Mouse (Mus musculus): ENCODE results near the gene Clgn.
"Not testable (repeated sequence)": the region's sequence is repeated elsewhere in the genome, so short reads cannot be mapped to it uniquely, and the experiment has no call there.

Clgn gene

DNA sequence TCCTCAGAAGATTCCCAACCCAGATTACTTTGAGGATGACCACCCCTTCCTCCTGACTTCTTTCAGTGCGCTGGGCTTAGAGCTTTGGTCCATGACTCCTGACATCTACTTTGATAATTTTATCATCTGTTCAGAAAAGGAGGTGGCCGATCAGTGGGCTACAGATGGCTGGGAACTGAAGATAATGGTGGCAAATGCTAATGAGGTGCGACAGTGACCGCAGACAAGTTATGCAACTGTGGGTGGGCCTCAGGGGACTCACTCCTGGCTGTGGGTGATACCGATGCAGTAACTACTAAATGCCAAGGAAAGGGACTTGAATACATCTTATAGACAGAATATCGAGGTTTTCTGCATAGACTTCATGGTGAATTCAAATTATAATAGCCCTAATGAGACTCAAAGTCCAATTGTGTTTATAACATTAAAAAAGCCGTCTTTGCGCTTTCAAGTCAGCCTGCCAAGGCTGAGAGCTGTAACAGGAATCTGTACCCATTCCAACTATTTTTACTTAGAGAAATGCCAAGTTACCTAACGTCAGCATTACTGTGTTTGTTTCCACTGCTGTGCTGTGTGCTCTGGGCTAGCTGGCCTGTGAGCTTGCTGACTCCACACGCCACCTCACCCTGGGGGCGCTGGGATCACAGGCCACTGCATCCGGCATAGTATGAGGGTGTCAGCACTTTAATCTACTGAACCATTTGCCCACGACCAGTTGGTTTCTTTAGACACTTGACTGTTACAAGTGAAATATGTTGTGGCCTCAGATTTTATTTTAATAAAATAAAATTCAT, 33.6 kb downstream of the Clgn start:
- in situ Hi-C loops (cut with MboI, MseI): no loop called here

- in situ Hi-C loops (cut with MboI, MseI): no loop called here
Observed at GRCm38 (mm10) chr8:83425202-83425601, 35.5 kb downstream of the Clgn start.

DNA sequence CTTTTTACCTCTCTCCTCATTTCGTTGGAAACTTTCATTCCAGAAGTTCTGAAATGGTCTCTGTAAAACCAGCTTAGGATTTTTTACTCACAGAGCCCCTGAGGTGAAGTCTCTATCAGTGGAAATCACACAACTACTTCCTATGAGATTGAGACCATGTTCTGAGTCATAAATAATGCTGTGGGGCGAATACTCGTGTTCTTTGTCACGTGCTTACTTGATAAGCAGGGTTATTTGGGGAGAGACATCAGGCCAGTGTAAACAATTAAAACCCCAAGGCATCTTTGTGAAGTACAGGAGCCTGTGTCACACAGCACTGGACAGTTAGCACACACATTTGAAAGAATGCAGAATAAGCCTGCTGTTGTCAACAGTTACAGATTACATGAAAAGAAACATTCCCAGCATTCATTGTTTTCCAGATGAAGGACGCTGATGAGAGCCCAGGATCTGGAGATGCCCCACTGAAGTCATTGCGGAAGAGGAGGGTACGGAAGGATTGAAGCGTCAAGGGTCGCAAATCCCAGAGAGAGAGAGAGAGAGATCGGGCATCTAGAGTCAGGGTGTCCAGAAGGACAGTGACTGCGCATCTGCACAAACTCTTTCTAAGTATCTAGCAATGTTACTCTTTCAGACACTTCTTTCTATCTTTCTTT, 36.6 kb downstream of the Clgn start:
- in situ Hi-C loops (cut with MboI, MseI): no loop called here

GRCm38 (mm10) chr8:83426949-83427348, 37.3 kb downstream of the Clgn start:
- in situ Hi-C loops (cut with MboI, MseI): no loop called here

DNA sequence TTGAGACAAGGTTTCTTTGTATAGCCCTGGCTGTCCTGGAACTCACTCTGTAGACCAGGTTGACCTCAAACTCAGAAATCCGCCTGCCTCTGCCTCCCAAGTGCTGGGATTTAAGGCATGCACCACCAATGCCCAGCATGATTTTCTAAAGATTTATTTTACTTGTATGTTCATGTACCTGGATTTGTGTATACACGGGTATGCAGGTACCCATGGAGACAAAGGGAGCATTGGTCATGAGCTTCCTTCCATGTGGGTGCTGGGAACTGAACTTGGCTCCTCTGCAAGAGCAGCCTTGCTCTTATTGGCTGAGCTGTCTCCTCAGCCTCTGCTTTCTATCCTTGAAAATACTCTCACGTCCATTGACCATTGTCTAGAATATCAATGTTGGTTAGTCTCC, 39.0 kb downstream of the Clgn start:
- in situ Hi-C loops (cut with MboI, MseI): not testable (repeated sequence)

- in situ Hi-C loops (cut with MboI, MseI): no loop called here
Observed at GRCm38 (mm10) chr8:83429071-83429524, 39.4 kb downstream of the Clgn start.

DNA sequence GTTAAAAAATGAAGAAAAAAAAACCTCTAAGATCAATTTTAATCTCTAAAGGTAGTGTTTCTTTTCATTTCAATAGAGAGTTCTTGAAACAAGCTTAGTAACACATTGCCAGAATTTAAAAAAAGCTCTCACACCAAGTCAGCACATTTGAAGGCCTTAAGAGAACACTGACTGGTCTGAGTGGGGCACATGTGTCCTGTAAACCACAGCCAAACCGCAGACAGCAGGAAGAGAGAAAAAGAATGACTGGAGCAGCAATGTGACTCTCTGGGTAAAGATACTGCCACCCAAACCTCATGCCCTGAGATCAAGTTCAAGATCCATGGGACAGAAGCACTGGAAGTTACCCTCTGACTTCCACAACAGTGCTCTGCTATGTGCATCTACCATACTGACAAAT, 47.4 kb downstream of the Clgn start:
- in situ Hi-C loops (cut with MboI, MseI): no loop called here

DNA sequence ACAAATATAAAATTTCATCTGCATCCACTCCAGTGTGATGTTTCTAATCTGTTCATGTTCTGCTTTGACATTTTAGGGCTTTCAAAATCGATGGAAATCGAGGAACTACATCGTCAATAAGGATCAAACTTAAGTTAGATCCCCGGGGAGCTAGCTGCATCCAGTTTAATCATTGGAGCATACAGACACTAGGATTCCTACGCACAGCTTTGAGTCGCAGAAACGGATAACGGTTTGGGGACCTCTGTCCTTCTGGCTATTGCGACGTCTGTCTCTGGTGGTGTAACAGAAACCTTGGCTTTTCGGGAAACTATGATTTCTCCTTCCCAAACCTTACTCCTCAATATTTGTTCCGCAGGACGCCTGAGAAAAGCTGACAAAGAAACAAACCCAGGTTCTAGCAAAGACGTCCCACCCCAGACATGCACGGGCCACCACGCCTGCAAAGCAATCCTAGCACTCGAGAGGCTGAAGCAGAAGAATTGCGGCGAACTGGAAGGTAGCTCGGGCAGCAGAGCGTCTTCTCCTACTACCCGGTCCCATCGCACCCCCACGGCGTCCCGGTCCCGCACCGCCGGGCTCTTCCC, 52.1 kb downstream of the Clgn start:
- in situ Hi-C loops (cut with MboI, MseI): no loop called here

GRCm38 (mm10) chr8:83442243-83443051, 52.8 kb downstream of the Clgn start:
- in situ Hi-C loops (cut with MboI, MseI): no loop called here

DNA sequence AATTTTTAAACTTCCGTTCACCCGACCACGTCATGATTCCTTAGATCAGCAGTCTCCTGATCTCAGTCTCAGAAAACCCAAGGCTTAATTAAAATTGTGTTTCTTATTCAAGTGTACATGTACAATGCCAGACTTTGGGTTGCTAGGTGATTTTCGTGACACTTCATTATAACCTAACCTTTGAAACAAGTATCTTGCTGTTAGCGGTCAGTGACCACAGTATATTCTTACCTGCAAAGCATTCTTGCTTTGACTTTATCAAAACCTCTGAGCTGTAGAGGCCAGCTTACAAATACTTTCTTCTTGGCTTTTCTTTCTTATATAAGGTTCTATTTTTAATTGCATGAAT, 53.4 kb downstream of the Clgn start:
- in situ Hi-C loops (cut with MboI, MseI): no loop called here

- in situ Hi-C loops (cut with MboI, MseI): loop anchor here (5.0 kb wide), 1 partner anchor 118 kb away; the partner anchor contains the start of gene Elmod2
Observed at GRCm38 (mm10) chr8:83449960-83450359, 60.3 kb downstream of the Clgn start.

GRCm38 (mm10) chr8:83451056-83451455, 61.4 kb downstream of the Clgn start:
- in situ Hi-C loops (cut with MboI, MseI): loop anchor here (5.0 kb wide), 1 partner anchor 119 kb away; the partner anchor contains the start of gene Elmod2

DNA sequence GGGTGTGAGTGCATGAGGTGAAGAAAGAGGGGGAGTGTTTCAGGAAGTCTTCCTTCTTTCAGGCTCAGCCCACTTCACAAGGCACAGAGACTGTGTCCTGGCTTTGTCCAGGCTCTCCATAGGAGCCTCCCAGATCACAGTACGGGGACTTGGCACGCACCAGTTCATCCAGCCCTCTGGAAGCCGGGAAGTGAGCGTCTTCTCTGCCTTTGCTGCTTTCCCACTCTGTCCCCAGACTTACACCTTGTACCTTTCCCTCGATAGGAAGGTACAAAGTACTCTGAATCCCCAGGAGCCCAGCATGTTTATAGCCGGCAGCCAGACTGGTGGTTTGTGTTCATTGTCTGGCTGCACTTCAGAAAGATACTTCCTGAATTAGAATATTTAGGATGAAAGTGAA, 67.5 kb downstream of the Clgn start:
- in situ Hi-C loops (cut with MboI, MseI): no loop called here

DNA sequence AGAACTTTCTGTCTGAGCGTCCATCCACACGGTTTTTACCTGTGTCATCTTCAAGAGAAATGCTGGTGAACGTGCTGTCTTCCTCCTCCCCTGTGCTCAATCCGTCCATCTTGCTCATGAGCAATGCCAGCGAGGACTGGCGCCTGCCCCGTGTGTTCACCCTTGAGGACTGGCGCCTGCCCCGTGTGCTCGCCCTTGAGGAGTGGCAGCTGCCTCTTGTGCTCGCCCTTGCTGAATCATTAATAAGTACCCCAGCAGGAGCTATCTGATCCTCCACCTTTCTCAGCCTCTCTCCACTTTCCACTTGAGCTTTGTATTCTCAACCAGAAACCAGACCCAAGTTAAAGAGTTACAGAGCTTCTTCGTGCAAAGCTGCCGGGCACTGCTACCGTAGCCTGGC, 68.6 kb downstream of the Clgn start, which contains the start of gene Scoc:
Scoc (minus strand) TSS at position 170 of the 400 bp plus-strand sequence.
- in situ Hi-C loops (cut with MboI, MseI): no loop called here

- in situ Hi-C loops (cut with MboI, MseI): no loop called here
Observed at GRCm38 (mm10) chr8:83459606-83460005, 69.9 kb downstream of the Clgn start.
